Mouse (Mus musculus) right cerebral cortex, adult 2 months (tissue): ENCODE measurements around the gene Mcf2l.

Source experiments
- DNase-seq, 2 experiments: peaks; one replicate each; pipeline ENCODE4 v3.0.0; 2021 to 2022; ENCODE audit warnings: low spot score in 2 of 2

Mcf2l gene

DNA sequence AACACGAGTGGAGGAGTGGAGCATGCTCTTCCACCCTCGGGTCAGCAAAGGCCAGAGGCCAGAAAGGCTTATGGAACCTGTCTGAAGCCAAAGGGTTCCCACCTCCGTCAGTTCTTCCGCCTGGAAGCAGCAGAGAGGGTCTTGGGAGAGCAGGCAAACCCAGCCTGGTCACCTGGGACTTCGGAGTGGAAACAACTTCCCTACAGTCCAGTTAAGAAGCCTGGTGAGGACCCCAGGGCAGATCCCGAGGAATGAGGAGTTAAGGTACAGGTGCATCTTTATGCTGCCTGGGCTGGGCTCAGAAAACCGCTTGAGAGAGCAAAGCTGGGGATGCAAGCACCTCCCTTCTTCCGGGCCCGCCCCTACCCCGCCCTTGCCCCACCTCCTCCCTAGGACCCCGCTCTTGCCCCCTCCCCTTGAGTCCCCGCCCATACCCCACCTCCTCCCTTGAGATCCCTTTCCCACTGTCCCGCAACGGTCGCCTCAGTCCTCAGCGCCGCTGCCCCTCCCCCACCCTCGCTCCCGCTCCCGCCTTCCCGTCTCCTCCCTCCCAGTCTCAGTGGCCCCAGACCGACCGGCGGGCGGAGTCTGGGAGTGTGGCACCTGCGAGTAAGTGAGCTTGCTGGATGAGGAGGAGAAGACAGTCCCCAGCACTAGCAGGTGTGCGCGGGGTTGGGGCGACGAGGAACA lies at the start of gene Mcf2l:
Gene Mcf2l, plus strand, starts transcription at position 450 of the 690 bp plus-strand sequence.
- DNase-seq, result peak in 1 of 2 experiments; percentile 37

DNA sequence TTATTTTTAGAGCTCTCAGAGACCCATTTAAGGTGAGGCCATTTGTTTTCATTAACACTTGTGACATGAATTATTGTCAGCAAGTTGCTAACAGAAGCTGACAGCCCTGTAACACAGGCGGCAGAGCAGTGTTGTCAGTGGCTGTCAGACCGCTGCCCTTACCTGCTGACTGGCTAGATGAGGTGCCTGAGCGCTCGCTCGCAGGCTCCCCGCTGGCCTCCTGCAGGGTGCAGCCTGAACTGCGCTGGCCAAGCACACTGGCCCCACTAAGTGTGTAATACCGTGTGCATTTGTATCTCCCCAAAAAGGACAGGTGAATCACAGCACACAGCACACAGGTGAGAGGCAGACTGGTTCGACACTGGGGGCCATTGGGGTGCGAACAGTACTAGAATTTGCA lies 49.0 kb upstream of the Mcf2l start:
- no peak for DNase-seq

DNA sequence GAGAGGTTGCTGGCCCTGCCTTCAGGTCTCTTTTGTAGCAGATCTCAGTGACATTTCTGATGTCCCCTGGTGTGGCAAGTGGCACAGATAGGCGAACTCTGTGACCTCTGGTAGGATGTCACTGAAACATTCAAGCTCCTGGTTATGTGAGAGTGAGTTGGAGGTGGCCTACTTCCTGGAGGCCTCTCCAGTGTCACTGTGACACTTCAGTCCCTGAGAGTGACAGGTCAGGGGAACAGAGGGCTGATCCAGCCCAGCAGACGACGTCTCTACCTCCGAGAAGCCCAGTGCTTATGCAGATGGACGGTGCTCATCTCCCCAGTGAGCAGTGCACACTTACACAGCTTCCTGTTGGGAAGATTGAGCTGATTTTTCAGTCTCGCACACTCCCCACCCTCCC lies 48.4 kb upstream of the Mcf2l start:
- DNase-seq, result no peak

DNA sequence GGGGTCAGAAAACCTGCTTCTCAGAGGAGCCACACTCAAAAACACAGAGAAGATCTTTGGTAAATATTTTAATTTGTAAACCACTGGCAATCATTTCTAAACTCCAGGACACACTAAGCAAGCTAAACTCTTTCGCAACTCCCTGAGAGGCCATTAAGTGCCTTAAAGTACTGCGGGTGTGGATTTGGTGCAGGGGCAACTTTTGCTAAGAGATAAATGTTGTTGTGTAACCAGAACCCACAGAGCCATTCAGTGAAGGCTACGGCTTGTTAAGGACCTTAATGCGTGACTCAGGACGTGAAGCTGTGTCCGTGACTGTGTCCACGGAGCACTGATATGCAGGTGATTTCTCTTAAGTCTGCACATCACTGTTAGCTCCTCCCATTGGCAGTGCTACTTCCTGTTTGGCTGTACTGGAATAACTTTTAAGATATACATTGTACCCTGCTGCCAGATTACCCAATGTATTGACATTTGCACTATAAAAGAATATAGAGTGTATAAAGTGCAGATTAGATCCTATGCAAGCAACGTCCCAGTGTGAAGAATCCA lies 47.8 kb upstream of the Mcf2l start:
- no peak for DNase-seq

DNA sequence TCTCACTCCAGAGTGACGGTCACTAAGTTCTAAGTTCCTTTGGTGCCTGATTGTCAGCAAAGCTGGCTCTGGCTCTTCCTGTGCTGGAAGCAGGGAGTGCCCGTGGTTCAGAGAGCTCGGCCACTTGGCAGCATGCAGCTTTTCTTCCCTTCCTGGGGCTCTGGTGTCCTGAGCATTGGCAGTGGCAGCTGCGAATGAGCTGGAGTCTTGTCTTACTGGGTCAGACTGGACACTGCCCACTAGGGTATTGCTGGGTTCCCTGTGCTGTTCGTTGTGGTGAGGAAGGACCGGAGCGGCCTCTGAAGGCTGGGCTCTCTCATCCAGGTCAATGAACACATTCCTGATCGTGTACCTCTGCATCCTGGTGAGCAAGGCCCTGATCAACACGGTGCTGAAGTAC lies 46.5 kb upstream of the Mcf2l start:
- no peak for DNase-seq

DNA sequence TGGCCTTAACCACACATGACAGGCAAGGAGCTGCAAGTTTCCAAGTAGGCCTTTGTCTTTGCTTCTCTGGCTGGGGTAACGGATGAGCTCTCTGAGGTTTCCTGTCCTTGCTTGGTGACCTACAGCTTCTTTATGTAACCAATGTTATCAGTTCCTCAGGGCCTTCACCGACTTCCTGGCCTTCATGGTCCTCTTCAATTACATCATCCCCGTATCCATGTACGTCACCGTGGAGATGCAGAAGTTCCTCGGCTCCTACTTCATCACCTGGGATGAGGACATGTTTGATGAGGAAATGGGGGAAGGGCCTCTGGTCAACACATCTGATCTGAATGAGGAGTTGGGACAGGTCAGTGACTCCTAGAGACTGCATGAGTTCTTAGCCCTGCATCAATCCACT lies 45.3 kb upstream of the Mcf2l start:
- no peak for DNase-seq

DNA sequence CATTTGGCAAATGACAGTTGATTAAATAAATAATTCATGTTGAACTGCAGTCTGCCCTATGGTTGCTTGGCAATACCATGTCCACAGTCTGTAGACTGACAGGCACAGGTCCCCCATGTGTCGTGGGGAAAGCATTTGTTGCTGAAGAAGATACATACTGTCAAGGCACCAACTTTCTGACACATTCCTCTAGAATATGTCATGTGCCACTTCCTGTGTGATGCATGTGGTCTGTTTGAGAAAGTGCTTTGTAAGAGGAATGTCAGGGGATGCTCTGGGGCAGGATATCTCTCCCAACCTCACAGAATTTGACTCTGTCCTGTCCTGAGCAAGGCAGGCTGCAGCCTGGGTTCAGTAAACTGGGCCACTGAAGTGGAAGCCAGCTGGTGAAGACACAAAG lies 44.2 kb upstream of the Mcf2l start:
- DNase-seq, result no peak

DNA sequence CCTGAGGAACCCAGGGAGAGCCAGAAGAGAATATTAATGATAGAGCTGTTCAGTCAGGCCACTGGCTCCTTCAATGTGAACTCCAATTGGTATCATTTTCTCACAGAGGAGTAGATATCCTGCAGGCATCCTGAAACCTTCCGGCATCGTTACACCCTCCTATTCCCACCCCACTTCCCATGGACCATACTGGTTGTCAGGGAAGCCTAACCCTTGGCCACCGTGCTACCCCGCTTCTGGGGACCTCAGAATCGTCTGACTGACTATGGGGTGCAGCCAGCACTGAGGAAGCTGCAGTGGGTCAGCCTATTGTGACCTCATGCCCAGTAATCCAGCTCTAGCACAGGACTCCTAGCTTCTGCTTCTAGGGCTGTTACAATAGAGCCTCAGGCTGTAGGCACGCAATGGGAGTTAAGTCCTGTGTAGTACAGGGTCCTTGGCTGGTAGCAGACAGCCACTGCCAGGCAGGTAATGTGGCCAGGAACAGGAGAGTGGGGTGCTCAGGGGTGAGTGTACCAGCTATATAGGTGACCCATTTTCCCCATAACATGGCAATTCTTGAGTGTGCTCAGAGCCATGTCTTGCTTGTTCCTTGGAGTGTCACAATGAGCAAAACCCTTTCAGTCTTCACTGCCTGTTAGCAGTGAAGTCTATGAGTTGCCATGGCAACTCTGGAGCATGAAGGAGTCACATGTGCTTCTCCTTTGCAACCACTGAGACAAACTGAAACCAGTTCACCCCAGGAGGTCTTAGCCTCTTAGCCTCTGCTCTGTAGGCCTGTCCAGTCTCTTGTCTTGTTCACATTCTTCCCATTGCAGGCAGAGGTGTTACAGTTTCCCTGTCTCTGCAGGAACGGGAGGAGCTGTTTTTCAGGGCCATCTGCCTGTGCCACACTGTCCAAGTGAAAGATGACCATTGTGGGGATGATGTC lies 41.7 kb upstream of the Mcf2l start:
- DNase-seq, result no peak

DNA sequence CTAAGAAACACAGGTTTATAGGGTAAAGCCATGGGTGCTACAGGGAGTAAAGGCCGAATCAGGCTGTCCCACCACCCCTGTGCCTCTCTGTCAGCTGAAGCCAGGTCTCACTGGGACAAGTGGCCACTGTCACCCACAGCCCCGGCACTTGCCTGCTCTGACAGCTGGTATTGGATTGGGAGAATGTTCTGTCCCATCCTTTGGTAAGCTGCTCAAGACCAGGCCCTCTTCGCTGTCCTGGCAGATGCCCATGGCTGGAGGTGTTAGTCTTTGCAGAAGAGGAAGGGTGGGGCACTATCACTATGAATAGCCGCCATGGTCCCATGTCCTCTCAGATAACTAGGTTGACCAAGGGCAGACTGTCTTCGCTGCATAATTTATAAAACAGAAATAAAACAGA lies 40.0 kb upstream of the Mcf2l start:
- no peak for DNase-seq

DNA sequence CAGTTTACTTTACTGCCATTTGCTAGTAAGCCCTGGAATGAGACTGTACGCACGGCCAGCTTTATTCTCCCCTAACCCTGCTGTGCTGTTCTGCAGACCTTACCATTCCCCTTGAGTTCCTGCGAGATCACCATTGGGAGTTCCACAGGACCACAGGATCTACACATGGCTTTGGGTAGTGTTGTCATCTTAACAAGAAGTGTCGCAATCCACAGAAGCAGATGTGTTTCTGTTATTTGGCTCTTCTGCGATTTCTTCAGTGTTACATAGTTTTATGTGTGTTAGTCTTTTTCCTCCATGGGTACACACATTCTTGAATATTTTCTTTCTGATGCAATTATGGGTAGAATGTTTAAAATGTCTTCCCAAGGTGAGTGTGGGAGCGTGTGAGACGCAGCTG lies 32.8 kb upstream of the Mcf2l start:
- no peak for DNase-seq

DNA sequence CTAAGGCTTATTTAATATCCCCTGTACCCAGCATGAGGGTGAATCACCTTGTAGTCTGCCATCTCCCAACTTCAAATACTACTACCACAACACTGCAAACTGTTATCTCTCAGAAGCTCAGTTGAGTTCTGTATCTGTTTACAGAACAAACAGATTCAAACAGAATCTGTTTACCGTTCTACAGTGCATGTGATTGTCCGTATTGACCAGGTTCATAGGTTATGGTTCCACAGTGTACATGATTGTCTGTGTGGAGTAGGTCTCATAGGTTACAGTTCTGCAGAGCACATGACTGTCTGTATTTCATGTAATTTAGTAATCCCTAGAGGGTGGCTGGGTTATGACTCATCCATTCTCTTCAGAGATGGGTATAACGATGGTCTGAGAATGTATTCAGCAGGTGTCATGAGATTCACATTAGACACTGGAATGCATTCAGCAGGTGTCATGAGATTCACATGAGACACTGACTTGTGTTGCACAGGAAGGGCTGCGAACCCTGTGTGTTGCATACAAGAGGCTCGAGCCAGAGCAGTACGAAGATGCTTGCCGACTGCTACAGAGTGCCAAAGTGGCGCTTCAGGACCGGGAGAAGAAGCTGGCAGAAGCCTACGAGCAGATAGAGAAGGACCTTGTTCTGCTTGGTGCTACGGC lies 31.1 kb upstream of the Mcf2l start:
- DNase-seq, result no peak

DNA sequence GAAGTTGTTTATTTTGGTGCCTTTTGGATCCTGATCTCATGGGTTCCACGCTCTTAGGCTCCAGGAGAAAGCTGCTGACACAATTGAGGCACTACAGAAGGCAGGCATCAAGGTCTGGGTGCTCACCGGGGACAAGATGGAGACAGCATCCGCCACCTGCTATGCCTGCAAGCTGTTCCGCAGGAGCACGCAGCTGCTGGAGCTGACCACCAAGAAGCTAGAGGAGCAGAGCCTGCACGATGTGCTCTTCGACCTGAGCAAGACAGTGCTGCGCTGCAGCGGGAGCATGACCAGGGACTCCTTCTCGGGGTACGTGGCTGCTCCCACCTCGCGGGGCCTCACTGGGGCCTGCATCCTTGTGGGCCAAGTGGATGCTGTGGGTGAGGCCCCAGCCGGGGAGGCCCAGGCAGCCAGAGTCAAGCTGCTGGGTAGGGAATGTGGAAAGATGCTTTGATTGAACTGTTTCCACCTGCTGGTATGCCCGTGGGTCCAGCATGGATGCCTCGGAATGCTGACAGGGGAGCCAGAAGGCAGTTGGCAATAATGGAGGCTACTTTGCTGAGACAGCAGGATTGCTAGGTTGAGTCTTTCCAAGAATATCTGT lies 29.2 kb upstream of the Mcf2l start:
- DNase-seq, result no peak

DNA sequence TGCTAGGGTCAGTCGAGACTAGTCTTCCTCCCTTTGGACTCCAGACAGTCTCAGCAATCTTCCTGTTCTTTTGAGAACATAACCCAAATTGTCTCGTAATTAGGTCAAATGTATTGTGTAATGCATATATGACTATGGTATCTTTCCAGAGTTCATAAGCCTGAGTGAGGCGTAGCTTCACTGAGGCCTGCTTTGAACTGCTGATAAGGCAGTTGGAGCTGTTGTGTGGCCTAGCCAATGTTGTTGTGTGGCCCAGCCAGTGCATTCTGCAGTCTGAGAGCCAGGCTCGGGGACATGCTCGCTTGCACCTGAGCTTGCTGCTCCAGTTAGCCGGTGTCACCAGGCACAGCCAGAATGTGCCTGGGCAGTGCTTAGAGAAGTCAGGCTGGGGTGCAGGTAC lies 27.2 kb upstream of the Mcf2l start:
- no peak for DNase-seq

DNA sequence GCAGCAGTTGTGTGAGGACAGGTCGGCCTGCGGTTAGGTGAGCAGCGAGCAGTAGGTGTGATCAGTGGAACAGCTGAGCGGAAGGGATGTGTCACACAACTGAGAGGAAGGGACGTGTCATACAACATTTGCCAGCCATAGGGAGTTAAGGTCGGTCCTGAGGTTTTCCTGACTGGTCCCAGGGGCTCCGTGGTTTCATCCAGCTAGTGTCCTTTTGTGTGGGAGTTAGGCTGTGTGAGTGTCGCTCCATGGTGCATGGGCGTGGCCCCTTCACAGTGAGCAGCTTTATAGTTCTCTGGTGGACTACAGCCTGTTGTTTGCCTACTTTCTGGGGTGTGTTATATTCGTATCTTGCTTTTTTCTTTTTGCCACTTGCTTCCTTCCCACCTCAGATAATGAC lies 22.4 kb upstream of the Mcf2l start:
- no peak for DNase-seq

DNA sequence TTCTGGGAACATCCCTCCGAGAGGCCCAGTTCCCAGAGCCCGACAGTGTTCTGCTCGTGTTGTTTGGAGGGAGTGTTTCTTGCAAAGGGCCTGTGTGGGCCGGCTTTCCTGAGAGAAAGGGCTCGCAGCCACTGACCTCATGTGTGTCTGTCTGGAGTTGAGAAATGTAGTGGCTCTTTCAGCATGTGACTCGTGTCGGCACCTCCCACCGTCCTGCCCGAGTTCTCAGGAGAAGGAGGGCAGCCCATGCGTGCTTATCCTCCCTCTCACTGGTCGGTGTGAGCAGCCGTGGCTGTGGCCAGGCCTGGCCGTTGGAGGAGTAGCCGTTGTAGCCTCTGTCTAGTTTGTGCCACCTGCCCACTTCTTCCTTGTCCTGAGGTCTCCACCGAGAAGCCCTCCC lies 17.6 kb upstream of the Mcf2l start:
- DNase-seq, result no peak

DNA sequence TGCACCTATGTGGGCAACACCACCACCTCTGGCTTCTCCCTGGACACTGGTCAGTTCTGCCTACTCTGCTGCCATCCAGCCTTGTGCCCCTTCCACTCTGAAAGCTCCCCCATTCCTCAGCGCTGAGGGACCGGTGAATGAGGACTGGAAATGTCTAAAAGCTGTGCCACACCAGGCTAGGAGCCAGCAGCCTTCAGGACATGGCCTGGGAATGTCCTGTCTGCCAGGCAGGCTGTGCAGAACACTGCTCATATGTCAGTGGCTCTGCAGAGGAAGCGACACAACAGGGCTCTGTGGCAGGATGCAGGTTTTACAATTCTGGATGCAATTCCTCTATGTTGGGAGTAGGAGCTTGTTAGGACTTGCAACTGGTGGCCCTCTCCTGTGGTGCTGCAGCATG lies 10.5 kb upstream of the Mcf2l start:
- no peak for DNase-seq

DNA sequence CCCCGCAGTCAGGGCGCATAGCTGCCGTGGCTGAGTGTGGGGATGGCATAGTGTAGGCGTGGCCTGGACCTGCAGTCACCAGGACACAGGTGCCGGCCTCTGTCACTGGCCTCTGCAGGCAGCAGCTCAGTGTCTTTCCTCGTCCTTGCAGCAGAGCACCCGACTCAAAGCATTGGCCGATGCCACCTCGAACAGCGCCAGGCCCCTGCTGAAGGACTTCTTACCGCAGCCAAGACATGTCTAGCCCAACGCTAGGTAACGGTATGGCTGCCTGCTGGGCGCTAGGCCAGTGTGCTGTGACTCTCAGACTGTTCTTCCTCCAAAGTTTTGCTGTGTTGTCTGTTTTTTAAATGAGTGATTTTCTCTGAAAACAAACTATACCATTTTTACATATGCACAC lies 10.0 kb upstream of the Mcf2l start:
- no peak for DNase-seq

DNA sequence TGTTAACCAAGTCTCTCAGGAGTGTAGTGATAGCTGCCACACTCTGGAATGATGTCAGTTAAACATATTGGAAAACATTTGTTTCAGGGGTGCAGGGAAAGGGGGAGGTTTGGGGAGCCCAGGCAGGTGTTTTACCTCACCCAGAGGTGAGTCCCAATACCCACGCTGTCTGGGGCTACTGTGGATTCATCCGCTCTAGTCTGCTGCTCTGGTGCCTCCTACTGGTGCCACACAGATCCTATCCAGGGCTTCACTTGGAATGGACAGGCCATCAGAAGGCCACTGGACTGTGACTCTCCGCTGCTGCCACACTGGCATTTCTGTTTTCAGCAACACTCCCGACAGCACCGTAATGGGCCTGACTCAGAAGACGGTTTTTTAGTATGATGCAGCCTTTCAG lies 7.8 kb upstream of the Mcf2l start:
- no peak for DNase-seq

DNA sequence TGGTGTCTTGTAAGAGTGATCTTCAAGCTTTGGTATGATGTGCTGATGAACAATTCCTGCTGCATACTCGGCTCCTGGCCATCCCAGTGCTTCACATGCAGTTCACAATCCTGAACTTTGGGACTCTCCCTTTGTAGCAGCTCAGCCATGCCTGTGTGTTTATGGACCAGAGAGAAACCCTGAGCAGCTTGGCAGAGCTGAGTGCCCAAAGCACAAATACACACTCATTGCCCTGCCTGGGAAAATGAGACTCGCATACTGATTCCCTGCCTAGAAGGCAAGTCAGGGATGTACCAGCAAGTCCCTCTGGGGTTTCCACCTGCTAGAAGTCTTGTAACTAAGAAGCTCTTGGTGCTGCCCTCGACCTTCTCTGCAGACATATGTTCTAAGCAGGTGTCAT lies 3.9 kb upstream of the Mcf2l start:
- no peak for DNase-seq

DNA sequence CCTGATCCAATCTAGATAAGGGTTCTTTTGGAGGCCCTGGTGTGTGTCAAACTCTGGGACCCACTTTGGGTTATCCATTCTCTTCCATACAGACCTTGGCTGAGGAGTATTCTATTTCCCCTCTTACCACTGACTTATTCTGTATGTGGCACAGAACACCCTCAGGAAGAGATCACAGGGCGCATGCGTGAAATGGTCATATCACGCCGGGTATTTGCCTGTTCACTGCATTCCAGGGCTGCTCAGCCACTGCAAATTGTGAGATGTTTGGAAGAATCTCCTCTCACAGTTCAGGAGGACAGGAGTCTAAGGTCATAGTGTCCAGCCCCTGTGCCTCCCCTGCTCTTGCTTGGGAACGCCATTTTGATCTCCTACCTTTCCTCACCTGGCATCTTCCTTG lies 3.0 kb upstream of the Mcf2l start:
- no peak for DNase-seq

DNA sequence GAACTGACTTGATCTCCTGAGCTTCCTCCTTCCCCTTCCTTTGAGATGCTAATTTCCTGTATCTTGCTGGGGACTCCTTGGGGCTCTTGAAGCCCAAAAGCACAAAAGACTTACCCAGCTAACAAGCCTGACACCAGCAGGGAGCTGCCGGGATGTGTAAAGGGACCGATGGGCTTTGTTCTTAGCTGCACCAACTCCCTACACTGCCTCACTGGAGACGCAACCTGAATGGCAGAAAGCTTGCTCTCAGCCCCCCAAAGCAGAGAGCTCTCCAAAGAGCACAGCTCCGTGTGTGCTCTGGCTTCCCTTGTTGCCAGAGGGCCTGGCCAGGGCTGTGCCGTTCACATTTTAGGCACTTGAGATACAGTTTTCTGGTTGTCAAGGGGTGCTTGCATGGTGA lies 2.1 kb upstream of the Mcf2l start:
- no peak for DNase-seq

DNA sequence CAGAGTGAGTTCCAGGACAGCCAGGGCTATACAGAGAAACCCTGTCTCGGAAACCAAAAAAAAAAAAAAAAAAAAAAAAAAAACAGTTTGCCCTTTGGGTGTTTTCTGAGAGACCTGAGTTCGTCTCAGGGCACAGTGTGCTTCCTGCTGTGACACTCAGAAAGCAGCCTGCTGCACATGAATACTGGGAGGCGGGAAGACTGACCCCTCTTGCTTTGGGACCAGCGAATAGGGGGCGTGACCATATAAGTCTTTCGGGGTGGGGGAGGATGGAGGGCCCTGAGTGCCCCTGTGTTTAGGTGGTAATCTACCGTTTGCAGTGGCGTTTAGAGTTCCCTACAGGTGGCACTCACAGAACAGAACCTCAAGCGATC lies 636 bp upstream of the Mcf2l start:
- DNase-seq, result no peak
